Mouse (Mus musculus) cortical plate, adult 2 months (tissue): ENCODE results near the gene Zbp1.

Experiments
- CTCF ChIP-seq: fragments of 200-500 bp; IDR thresholded peaks from 2 replicates; pipeline ENCODE4 v1.5.1; 2011; ENCODE audit warnings: mild to moderate bottlenecking, control low read depth, low read length; ENCODE audit not compliant: insufficient read depth; ENCODE audit errors: extremely low read depth
- POLR2A ChIP-seq: fragments of 200-500 bp; IDR thresholded peaks from 2 replicates; pipeline ENCODE4 v1.6.1; 2011; ENCODE audit warnings: mild to moderate bottlenecking, low read length, control low read depth; ENCODE audit not compliant: insufficient read depth; ENCODE audit errors: extremely low read depth

- no peak for TF ChIP-seq CTCF
- TF ChIP-seq POLR2A = no peak
These were observed 6.1 kb upstream of the Zbp1 start for GRCm38 (mm10) chr2:173224832-173225231.
